Mouse (Mus musculus): ENCODE data around the gene Cacng7. TPM values are rescaled to one million over a fixed set of nuclear protein-coding genes. Genes with fewer than 3 reads are reported as not detected.
A peak's percentile ranks its signal among the peaks of the same experiment; 100 is the strongest.

Cacng7 gene
- polyA plus RNA-seq, 1 experiment from 2014 or later: 0.25 TPM

- no peak overlapping the region for H3K27ac ChIP-seq (ENCODE audit: low read length)
- H3K9ac ChIP-seq (replicated peaks; ENCODE audit: low read depth): no peak overlapping the region
- no peak for TF ChIP-seq CTCF (IDR thresholded peaks at IDR 0.05)
- TF ChIP-seq EP300 (IDR thresholded peaks at IDR 0.05): no peak
- H3K4me2 ChIP-seq (replicated peaks; ENCODE audit: low read depth, low read length): no peak overlapping the region
- 0 out of 2 replicates have a peak, but pooled peaks cover 5% of the 10 kb centered on the region for H3K27me3 ChIP-seq (replicated peaks; ENCODE audit: insufficient read depth, low read length)
- H3K9me3 ChIP-seq (ENCODE audit: low read length): no peaks in the 10 kb centered on the region
- no peaks in the 10 kb centered on the region for H3K4me1 ChIP-seq (ENCODE audit: insufficient read depth, low read depth, low read length)
- ATAC-seq: no peak
- WGBS: 36% methylated on average over 4 of the region's 4 CpGs
- DNase-seq (ENCODE audit: low spot score): peak; percentile 32
- H3K36me3 ChIP-seq (ENCODE audit: insufficient read depth, low read length): no peaks in the 10 kb centered on the region
- H3K4me3 ChIP-seq (ENCODE audit: low read depth, low read length): no peak overlapping the region
Observed at GRCm38 (mm10) chr7:3370407-3370806, 37.7 kb downstream of the Cacng7 start.

- DNase-seq (ENCODE audit: low spot score) (no peak), ATAC-seq (no peak)
- no peaks in the 10 kb centered on the region for H3K4me1 ChIP-seq (ENCODE audit: insufficient read depth, low read depth, low read length)
- H3K9ac ChIP-seq (replicated peaks; ENCODE audit: low read depth): no peak overlapping the region
- no peak overlapping the region for H3K4me2 ChIP-seq (replicated peaks; ENCODE audit: low read depth, low read length)
- WGBS: 81% methylated on average over 2 of the region's 2 CpGs
- TF ChIP-seq CTCF (IDR thresholded peaks at IDR 0.05) (no peak), EP300 (IDR thresholded peaks at IDR 0.05) (no peak)
- H3K27ac ChIP-seq (ENCODE audit: low read length): no peak overlapping the region
- H3K9me3 ChIP-seq (ENCODE audit: low read length): no peaks in the 10 kb centered on the region
- H3K36me3 ChIP-seq (ENCODE audit: insufficient read depth, low read length): no peaks in the 10 kb centered on the region
- H3K4me3 ChIP-seq (ENCODE audit: low read depth, low read length): no peak overlapping the region
- no peaks in the 10 kb centered on the region for H3K27me3 ChIP-seq (replicated peaks; ENCODE audit: insufficient read depth, low read length)
Observed at GRCm38 (mm10) chr7:3372376-3372775, 39.6 kb downstream of the Cacng7 start.

- no peaks in the 10 kb centered on the region for H3K9me3 ChIP-seq (ENCODE audit: low read length)
- H3K36me3 ChIP-seq (ENCODE audit: insufficient read depth, low read length): no peaks in the 10 kb centered on the region
- H3K9ac ChIP-seq (replicated peaks; ENCODE audit: low read depth): no peak overlapping the region
- H3K4me2 ChIP-seq (replicated peaks; ENCODE audit: low read depth, low read length): no peak overlapping the region
- TF ChIP-seq CTCF (IDR thresholded peaks at IDR 0.05) (no peak), EP300 (IDR thresholded peaks at IDR 0.05) (no peak)
- H3K27ac ChIP-seq (ENCODE audit: low read length): no peak overlapping the region
- DNase-seq (ENCODE audit: low spot score) (no peak), ATAC-seq (no peak)
- no peak overlapping the region for H3K4me3 ChIP-seq (ENCODE audit: low read depth, low read length)
- no peaks in the 10 kb centered on the region for H3K4me1 ChIP-seq (ENCODE audit: insufficient read depth, low read depth, low read length)
- WGBS: 63% methylated on average over 8 of the region's 8 CpGs
- no peaks in the 10 kb centered on the region for H3K27me3 ChIP-seq (replicated peaks; ENCODE audit: insufficient read depth, low read length)
Observed at GRCm38 (mm10) chr7:3373754-3374153, 41.0 kb downstream of the Cacng7 start.

- ATAC-seq: 0 out of 2 replicates have a peak, but pooled peaks have one; percentile 25
- no peaks in the 10 kb centered on the region for H3K27me3 ChIP-seq (replicated peaks; ENCODE audit: insufficient read depth, low read length)
Observed at GRCm38 (mm10) chr7:3376831-3377230, 44.1 kb downstream of the Cacng7 start.

GRCm38 (mm10) chr7:3382123-3382522 is 49.4 kb downstream of the Cacng7 start:
- H3K27ac ChIP-seq (ENCODE audit: low read length): no peak overlapping the region
- no peak overlapping the region for H3K4me2 ChIP-seq (replicated peaks; ENCODE audit: low read depth, low read length)
- no peak overlapping the region for H3K9ac ChIP-seq (replicated peaks; ENCODE audit: low read depth)
- H3K4me3 ChIP-seq (ENCODE audit: low read depth, low read length): no peak overlapping the region
- no peaks in the 10 kb centered on the region for H3K4me1 ChIP-seq (ENCODE audit: insufficient read depth, low read depth, low read length)
- H3K9me3 ChIP-seq (ENCODE audit: low read length): no peaks in the 10 kb centered on the region
- no peaks in the 10 kb centered on the region for H3K27me3 ChIP-seq (replicated peaks; ENCODE audit: insufficient read depth, low read length)
- ATAC-seq (no peak), DNase-seq (ENCODE audit: low spot score) (no peak)
- TF ChIP-seq EP300 (IDR thresholded peaks at IDR 0.05) (no peak), CTCF (IDR thresholded peaks at IDR 0.05) (no peak)
- 75% methylated on average over 9 of the region's 9 CpGs for WGBS
- no peaks in the 10 kb centered on the region for H3K36me3 ChIP-seq (ENCODE audit: insufficient read depth, low read length)

More at GRCm38 (mm10) chr7:3376831-3377230, 44.1 kb downstream of the Cacng7 start:
- Histone ChIP-seq H3K9me3 (ENCODE audit: low read length) (no peaks in the 10 kb centered on the region), H3K4me3 (ENCODE audit: low read depth, low read length) (no peak overlapping the region), H3K9ac (replicated peaks; ENCODE audit: low read depth) (no peak overlapping the region), H3K4me2 (replicated peaks; ENCODE audit: low read depth, low read length) (no peak overlapping the region), H3K27ac (ENCODE audit: low read length) (no peak overlapping the region), H3K36me3 (ENCODE audit: insufficient read depth, low read length) (no peaks in the 10 kb centered on the region), H3K4me1 (ENCODE audit: insufficient read depth, low read depth, low read length) (no peaks in the 10 kb centered on the region)
- DNase-seq (ENCODE audit: low spot score): peak; percentile 73
- WGBS: 51% methylated on average over 4 of the region's 4 CpGs
- TF ChIP-seq CTCF (IDR thresholded peaks at IDR 0.05): peak; percentile 68
- TF ChIP-seq EP300 (IDR thresholded peaks at IDR 0.05): no peak

GRCm38 (mm10) chr7:3384807-3385319 is 52.1 kb downstream of the Cacng7 start:
- 83% methylated on average over 5 of the region's 5 CpGs for WGBS
- no peaks in the 10 kb centered on the region for H3K27me3 ChIP-seq (replicated peaks; ENCODE audit: insufficient read depth, low read length)
- H3K4me3 ChIP-seq (ENCODE audit: low read depth, low read length): no peak overlapping the region
- ATAC-seq (no peak), DNase-seq (ENCODE audit: low spot score) (no peak)
- H3K9me3 ChIP-seq (ENCODE audit: low read length): no peaks in the 10 kb centered on the region
- H3K9ac ChIP-seq (replicated peaks; ENCODE audit: low read depth): no peak overlapping the region
- no peaks in the 10 kb centered on the region for H3K4me1 ChIP-seq (ENCODE audit: insufficient read depth, low read depth, low read length)
- H3K4me2 ChIP-seq (replicated peaks; ENCODE audit: low read depth, low read length): no peak overlapping the region
- no peak overlapping the region for H3K27ac ChIP-seq (ENCODE audit: low read length)
- no peak for TF ChIP-seq CTCF (IDR thresholded peaks at IDR 0.05)
- no peak for TF ChIP-seq EP300 (IDR thresholded peaks at IDR 0.05)
- no peaks in the 10 kb centered on the region for H3K36me3 ChIP-seq (ENCODE audit: insufficient read depth, low read length)
